Mouse (Mus musculus): ENCODE results near the gene Hspa4. TPM values are rescaled to one million over a fixed set of nuclear protein-coding genes. Genes with fewer than 3 reads are reported as not detected.

The Hspa4 gene
- polyA plus RNA-seq, 1 experiment from 2014 or later = 90.6 TPM

GRCm38 (mm10) chr11:53233590-53233989 lies 66.7 kb downstream of the Hspa4 start:
- Histone ChIP-seq H3K9me3 (0 out of 2 replicates have a peak, but pooled peaks cover 3% of the 10 kb centered on the region), H3K9ac (replicated peaks) (no peak overlapping the region), H3K36me3 (no peaks in the 10 kb centered on the region), H3K4me2 (replicated peaks) (no peak overlapping the region), H3K27ac (replicated peaks) (no peak overlapping the region), H3K27me3 (no peaks in the 10 kb centered on the region), H3K4me3 (no peak overlapping the region), H3K4me1 (no peaks in the 10 kb centered on the region)
- ATAC-seq (ENCODE audit: low FRiP score, low read depth) = no peak
- 86% methylated on average over 9 of the region's 9 CpGs for WGBS

GRCm38 (mm10) chr11:53231836-53232235 lies 68.4 kb downstream of the Hspa4 start:
- ATAC-seq (ENCODE audit: low FRiP score, low read depth) = no peak
- Histone ChIP-seq H3K27ac (replicated peaks) (no peak overlapping the region), H3K4me1 (no peaks in the 10 kb centered on the region), H3K27me3 (no peaks in the 10 kb centered on the region), H3K9ac (replicated peaks) (no peak overlapping the region), H3K36me3 (no peaks in the 10 kb centered on the region), H3K4me3 (no peak overlapping the region), H3K9me3 (no peaks in the 10 kb centered on the region), H3K4me2 (replicated peaks) (no peak overlapping the region)
- 80% methylated on average over 5 of the region's 5 CpGs for WGBS

DNA sequence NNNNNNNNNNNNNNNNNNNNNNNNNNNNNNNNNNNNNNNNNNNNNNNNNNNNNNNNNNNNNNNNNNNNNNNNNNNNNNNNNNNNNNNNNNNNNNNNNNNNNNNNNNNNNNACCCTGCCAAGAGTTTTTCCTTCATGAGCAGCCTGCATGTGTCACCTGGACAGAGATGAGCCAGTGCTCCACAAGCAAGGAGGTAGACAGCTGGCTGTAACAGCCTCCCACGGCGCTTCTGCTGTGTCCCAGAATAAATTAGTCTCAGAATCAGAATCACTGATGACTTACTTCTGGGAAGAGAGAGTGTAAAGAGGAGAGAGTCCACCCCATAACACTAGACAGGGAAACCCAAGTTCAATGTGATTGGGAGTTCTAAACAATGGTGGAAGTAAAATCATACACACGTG lies 71.2 kb downstream of the Hspa4 start:
- 81% methylated on average over 3 of the region's 3 CpGs for WGBS
- Histone ChIP-seq H3K4me1 (no peaks in the 10 kb centered on the region), H3K4me3 (no peak overlapping the region), H3K4me2 (replicated peaks) (no peak overlapping the region), H3K27ac (replicated peaks) (no peak overlapping the region), H3K36me3 (no peaks in the 10 kb centered on the region), H3K9me3 (no peaks in the 10 kb centered on the region), H3K27me3 (no peaks in the 10 kb centered on the region), H3K9ac (replicated peaks) (no peak overlapping the region)
- no peak for ATAC-seq (ENCODE audit: low FRiP score, low read depth)

- Histone ChIP-seq H3K27ac (replicated peaks) (no peak overlapping the region), H3K4me2 (replicated peaks) (no peak overlapping the region), H3K4me3 (no peak overlapping the region), H3K36me3 (no peaks in the 10 kb centered on the region), H3K9me3 (no peaks in the 10 kb centered on the region), H3K27me3 (no peaks in the 10 kb centered on the region), H3K9ac (replicated peaks) (no peak overlapping the region), H3K4me1 (no peaks in the 10 kb centered on the region; the same call in 1 of the 2 replicates)
- WGBS = 79% methylated on average over 9 of the region's 9 CpGs
- no peak for ATAC-seq (ENCODE audit: low FRiP score, low read depth)
Measured at GRCm38 (mm10) chr11:53210876-53211275, 89.4 kb downstream of the Hspa4 start.

Other genes with a start within 250 kb of the Hspa4 start
- 17.5 and 19.3 TPM in 2 replicates for gene Zcchc10, start 24.2 kb upstream of the Hspa4 start, polyA plus RNA-seq (2016; fragmentation: Nextera tagmentation; extraction: Ambion mirVana)
- 77.4 and 98.0 TPM in 2 replicates for gene Aff4, start 50.4 kb upstream of the Hspa4 start, polyA plus RNA-seq (2016; fragmentation: Nextera tagmentation; extraction: Ambion mirVana)
- not detected in 2 replicates for gene Leap2, start 122.7 kb upstream of the Hspa4 start, polyA plus RNA-seq (2016; fragmentation: Nextera tagmentation; extraction: Ambion mirVana)
- 540 and 574 TPM in 2 replicates for gene Uqcrq, start 130.4 kb upstream of the Hspa4 start, polyA plus RNA-seq (2016; fragmentation: Nextera tagmentation; extraction: Ambion mirVana)
- gene Gdf9, start 130.6 kb upstream of the Hspa4 start, polyA plus RNA-seq (2016; fragmentation: Nextera tagmentation; extraction: Ambion mirVana) = 3.0 and 3.3 TPM in 2 replicates
- gene Gm10447, start 156.7 kb upstream of the Hspa4 start, polyA plus RNA-seq (2016; fragmentation: Nextera tagmentation; extraction: Ambion mirVana) = not detected in 2 replicates
- 1.8 and 2.4 TPM in 2 replicates for gene Shroom1, start 156.7 kb upstream of the Hspa4 start, polyA plus RNA-seq (2016; fragmentation: Nextera tagmentation; extraction: Ambion mirVana)
- gene Gm9837, start 170.0 kb upstream of the Hspa4 start, polyA plus RNA-seq (2016; fragmentation: Nextera tagmentation; extraction: Ambion mirVana) = not detected in 2 replicates
- gene Gm9945, start 179.7 kb upstream of the Hspa4 start, polyA plus RNA-seq (2016; fragmentation: Nextera tagmentation; extraction: Ambion mirVana) = not detected in 2 replicates
- 0.39 and 0.77 TPM in 2 replicates for gene Sowaha, start 179.8 kb upstream of the Hspa4 start, polyA plus RNA-seq (2016; fragmentation: Nextera tagmentation; extraction: Ambion mirVana)
- gene Sept8, start 218.8 kb upstream of the Hspa4 start, polyA plus RNA-seq (2016; fragmentation: Nextera tagmentation; extraction: Ambion mirVana) = 14.3 and 17.1 TPM in 2 replicates

Measured in midbrain, embryonic 12.5 days (tissue).